Mouse (Mus musculus): ENCODE data around the gene Csnk2b.
A peak's percentile ranks its signal among the peaks of the same experiment; 100 is the strongest.
"Not testable (repeated sequence)": the region's sequence is repeated elsewhere in the genome, so short reads cannot be mapped to it uniquely, and the experiment has no call there.

Gene Csnk2b

DNA sequence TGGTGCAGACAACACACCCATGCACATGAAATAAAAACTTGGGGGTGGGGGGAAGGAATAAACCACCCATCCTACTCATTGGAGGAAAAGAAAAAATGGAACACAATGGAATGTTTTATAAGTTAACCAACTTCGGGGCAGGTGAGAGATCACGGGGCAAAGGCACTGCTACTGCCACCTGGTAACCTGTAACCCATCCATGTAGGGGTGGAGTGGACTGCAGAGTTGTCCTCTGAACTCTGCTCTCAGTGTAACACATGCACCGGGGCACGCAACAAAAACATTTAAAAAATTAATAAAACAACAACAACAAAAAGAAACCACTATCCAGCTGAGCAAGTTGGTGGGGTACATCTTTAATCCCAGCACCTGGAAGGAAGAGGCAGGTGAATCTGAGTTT is 30.3 kb upstream of the Csnk2b start:
- no peak for DNase-seq (ENCODE audit: low spot score in 2 of 2)

DNA sequence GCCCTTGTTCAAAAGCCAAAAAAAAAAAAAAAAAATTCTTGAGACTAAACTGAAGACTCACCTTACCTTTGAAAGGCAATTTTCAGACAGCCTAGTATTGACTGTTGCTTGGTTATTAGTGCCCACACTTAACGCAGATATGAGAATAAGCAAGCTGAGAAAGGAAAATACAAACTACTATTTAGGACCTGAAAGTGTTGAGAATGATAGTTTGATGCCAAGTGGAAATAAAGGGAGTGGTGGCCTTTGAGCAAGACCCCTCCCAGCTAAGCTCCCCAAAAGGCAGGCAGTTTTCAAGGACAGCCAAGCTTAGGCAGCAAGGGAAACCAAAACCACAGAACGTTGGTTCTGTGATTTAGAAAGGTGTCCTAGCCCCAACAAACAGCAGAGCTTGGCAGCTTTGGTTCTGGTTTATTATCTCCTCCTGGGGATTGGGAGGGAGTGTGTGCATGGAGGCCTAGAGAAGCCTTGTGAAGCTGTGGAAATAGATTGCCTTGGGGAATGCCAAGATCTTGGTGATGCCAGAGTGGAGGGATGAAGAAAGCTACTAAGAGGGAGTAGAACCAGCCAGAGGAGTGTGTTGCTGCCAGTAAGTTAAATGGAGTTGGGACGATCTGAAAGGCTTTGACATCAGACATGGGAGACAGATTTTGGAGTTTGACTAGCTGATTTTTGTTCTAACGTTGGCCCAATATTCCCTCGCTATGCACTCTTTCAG is 26.2 kb upstream of the Csnk2b start:
- DNase-seq (ENCODE audit: low spot score in 2 of 2): no peak

DNA sequence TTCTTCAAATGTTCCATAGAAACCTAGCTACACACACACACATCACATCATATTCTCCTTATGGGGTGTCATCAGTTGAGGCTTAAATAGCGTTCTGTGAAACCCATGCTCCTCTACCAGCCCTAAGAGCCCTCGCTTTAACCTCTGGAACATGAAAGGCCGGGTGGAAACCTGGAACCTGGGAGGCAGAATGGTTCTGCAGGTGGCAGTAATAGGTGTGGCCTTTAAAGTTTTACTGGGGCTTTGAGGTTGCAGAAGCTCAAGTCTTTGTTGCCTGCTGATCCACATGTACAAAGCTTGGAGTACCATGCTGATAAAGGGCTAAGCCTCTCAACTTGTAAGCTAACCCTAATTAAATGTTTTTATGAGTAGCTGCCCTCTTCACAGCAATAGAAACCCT is 25.5 kb upstream of the Csnk2b start:
- DNase-seq (ENCODE audit: low spot score in 2 of 2): no peak

DNA sequence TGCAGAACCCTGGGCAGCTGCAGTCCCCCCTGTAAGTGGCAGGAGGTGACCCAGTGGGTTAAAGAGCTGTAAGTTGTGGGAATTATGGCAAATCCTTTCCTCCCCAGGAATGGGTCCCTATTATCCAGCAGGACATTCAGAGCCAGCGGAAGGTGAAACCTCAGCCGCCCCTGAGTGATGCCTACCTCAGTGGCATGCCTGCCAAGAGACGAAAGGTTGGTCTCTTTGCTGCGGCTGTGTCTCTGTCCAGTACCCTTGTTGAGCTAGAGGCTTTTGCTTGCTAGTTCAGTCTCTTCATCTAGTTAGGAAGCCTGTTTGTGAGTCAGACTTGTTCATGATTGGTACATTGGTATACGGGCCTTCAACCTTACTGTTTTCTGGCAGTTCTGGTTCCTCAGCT is 24.3 kb upstream of the Csnk2b start:
- DNase-seq (ENCODE audit: low spot score in 2 of 2): no peak

DNA sequence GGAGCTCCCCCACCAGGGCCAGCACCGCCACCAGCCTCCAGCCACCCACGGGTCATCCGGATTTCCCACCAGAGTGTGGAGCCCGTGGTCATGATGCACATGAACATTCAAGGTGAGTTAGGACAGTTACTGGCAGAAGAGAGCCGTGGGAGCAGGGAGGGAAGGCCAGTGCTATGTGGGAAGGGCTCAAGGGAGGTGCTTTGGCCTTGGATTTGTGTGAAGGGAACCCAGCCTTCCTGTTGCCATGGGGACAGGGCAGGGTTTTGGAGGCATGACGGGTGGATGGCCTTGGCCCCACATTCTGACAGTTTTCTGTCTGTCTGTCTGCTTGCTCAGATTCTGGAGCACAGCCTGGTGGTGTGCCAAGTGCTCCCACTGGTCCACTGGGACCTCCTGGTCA is 20.1 kb upstream of the Csnk2b start:
- no peak for DNase-seq (ENCODE audit: low spot score in 2 of 2)

DNA sequence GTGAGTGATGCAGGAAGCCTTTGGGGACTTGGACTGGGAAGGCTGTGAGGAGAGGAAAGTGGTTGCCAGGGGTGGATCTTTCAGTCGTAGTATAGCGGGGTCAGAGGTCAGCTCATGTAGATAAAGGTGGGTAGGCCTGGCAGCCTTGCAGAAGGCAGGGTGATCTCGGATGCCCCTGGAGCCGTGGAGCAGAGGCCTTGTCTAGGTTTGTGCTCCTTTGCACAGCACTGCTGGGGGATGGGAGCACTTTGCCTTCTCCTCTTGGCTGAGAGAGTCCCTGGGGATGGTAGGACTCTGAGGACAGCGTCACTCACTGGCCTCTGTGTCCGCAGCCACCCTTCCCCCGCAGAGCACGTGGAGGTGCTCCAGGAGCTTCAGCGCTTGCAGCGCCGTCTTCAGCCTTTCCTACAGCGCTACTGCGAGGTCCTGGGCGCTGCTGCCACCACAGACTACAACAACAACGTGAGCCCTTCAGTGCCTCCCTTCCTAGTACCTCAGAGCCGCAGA is 18.7 kb upstream of the Csnk2b start:
- no peak for DNase-seq (ENCODE audit: low spot score in 2 of 2)

DNA sequence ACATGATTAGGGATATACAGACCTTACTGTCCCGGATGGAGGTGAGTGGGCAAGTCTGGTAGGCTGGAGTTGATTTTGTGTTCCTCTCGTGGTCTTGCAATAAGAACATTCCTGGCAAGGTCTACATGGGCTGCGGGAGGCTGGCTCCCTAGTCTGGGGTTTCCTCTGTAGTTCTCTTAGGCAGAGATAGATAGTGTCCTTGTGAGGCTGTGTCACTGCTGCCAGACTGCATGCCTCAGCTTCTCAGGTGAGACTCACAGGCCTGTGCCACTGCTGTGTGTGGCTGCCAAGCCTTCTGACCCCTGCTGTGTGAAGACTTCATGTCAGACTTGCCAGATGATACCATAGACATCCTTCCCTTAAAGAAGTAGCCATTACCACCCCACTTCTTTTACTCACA is 17.4 kb upstream of the Csnk2b start:
- no peak for DNase-seq (ENCODE audit: low spot score in 2 of 2)

DNA sequence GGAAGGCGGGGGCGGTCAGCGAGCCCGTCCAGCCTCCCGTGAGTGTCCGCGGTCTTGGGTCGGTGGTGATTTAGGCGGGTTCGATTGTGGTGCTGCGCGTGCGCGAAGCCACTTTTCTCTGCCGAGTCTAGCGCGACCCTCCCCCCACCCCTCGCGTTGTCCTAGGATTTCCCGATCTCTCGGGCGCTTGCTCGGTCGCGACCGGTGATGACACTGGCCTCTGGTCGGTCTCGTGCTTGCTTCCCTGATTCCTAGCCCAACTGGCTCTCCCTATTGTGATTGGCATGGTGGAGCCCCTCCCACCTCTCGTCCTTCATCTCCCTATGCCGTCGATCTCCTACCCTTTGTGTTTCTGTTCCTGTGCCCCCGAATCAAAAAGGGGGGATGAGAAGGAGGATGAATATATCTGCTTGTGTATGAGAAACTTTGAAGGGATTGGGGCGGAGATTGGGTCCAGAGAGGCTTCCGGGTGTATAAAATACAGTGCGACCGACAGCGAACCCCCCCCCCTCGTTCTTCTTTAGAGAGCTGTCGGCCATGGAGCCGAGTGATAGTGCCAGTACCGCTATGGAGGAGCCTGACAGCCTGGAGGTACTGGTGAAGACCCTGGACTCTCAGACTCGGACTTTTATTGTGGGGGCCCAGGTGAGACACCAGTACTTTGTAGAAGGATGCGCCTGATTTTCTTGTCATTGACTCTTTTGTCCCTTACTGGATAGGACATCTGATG is 13.9 kb upstream of the Csnk2b start:
- no peak for DNase-seq (ENCODE audit: low spot score in 2 of 2)

DNA sequence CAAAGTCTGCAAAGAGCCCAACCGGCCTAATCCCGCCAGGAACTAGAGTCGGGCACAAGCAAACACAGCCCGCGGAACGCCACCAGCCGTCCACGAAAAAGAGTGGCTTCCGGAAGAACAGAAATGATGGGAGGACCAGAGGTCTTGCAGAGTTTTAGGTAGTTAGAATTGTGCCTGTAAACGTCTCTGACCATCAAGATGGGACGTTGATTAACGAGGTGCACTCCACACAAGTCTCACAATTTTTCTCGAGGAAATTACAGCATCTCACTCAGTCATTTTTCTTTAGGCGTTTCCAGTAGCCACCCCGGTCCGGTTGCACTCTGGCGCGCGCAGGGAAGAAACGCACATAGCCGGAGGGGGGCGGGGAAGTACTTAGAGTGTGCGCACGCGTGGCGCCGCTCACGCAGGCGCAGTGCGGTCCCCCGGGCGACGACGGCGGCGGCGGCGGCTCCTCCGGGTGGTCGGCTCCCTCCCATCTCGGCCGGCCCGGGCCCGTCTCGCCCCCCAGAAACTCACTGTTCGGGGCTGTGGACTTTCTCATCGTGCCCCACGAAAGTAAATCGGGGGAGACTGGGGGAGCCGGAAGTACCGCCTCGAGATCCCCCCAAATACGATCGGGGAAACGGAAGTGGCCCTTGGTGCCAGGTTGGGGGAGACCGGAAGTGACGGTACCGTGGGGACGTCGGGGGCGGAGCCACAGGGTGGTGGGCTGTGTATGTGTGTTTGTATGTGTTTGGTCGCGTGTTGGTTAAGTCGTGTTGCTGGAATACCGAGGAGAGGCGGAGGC is 13.1 kb upstream of the Csnk2b start, which contains the start of gene Bag6:
TSS of gene Bag6 (plus strand) at position 378 of the 790 bp plus-strand sequence.
- DNase-seq (ENCODE audit: low spot score in 2 of 2): peak; percentile 96 to 97

DNA sequence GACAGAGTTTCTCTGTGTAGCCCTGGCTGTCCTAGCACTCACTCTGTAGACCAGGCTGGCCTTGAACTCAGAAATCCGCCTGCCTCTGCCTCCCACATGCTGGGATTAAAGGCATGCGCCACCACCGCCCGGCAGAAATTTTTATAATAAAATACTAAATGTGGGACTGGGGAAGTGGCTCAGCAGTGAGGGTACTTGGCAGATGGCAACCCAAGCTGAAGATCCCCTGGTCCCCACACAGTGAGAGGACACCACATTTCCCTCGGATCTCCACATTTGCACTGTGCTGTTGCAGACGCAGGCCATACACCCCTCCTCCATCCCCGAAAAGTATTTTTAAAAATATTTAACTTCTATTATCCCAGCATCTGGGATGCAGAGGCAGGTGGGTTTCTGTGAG is 11.7 kb upstream of the Csnk2b start:
- DNase-seq (ENCODE audit: low spot score in 2 of 2): no peak

DNA sequence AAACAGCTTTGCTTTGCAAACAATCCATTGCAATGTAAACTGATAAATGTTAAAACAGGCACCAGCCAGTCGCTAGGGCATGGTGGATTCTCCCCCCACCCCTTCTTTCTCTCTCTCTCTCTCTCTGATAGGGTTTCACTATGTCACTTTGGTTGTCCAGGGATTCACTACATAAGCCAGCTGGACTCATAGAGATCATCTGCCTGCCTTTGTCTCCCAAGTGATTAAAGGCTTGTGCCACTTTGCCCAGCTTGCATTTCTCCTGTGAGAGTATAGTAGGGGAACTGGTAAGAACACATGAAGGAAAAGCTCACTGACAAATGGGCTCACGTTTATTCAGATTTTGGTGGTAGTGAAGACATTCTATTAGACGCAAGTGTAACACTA is 10.3 kb upstream of the Csnk2b start:
- DNase-seq (ENCODE audit: low spot score in 2 of 2): no peak

DNA sequence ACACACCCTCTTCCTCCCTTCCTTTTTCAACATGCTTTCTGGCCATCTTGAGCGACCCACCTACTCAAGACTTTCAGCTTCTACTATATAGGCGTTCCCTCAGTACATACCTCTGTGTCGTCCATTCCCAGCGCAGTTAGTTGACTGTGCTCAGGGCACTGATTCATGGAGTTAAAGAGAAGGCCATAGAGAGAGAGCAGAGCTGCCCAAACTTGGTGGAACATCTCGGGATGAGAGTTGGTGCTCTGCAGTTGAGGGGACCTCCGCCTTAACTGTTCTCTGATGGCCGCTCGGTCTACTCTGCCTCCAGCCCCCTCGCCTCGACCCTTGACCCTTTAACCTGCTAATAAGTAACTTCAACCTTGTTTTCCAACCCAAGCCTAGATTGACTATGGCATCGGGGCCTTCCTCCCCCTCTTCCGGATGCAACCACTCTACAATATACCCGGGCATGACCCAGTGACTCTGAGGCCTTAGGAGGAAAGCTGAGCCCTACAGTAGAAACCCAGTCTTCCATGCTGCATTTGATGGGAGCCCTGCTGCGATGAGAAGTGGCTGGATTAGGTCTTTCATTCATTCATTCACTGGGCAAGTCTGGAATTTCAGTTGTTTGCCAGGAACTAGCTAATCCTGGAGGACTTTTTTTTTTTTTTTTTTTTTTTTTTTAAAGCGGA is 9.8 kb upstream of the Csnk2b start, which contains the start of gene Apom:
TSS of gene Apom (minus strand) at position 551 of the 674 bp plus-strand sequence.
- no peak for DNase-seq (ENCODE audit: low spot score in 2 of 2)

DNA sequence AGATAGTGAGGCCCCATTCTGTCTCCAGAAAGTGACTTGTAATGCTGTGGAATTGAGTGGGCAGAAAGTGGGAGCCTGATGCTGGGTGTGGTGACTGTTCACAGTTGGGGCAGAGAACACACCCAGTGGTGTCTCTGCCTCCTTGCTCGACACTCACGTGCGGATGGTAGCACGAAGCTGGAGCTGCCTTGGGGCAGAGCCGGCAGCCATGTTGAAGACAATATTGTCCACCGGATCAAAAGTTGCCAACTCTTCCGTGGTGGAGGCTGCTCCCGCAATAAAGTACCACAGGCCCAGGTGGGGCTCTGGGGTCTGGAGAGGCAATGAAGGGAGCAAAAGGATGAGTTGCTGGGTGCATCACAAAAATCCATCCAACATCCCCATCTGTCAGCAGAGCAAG is 9.2 kb upstream of the Csnk2b start:
- DNase-seq (ENCODE audit: low spot score in 2 of 2): no peak

DNA sequence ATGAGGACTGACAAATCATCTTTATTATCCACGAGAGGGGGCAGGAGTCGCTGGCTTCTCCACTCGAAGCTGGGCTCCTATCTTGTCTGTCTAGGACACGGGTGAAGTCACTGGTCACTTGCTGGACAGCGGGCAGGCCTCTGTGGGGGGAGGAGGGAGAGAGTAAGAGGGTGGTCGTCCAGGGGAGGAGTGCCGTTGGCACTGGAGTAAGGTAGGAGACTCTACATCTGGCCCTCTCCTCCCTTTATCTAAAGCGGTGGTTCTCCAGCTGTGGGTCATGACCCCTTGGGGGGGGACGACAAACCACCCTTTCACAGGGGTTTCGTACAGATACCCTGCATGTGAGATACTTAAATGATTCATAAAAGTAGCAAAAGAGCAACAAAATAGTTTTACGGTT is 7.1 kb upstream of the Csnk2b start:
- no peak for DNase-seq (ENCODE audit: low spot score in 2 of 2)

DNA sequence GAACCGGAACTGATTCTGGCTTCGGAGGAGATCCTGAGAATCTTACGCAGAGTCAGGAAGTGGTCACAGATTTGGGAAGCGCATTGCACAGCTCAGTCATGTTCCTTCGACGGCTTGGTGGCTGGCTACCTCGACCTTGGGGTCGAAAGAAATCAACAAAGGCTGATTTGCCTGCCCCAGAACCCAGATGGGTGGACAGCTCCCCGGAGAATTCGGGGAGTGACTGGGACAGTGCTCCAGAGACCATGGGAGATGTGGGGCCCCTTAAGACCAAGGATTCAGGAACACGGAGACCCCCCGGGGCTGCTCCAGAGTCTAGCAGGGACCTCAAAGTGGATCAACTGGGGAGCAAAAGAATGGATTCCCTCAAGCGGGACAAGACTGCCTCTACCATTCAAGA is 5.2 kb upstream of the Csnk2b start:
- no peak for DNase-seq (ENCODE audit: low spot score in 2 of 2)

DNA sequence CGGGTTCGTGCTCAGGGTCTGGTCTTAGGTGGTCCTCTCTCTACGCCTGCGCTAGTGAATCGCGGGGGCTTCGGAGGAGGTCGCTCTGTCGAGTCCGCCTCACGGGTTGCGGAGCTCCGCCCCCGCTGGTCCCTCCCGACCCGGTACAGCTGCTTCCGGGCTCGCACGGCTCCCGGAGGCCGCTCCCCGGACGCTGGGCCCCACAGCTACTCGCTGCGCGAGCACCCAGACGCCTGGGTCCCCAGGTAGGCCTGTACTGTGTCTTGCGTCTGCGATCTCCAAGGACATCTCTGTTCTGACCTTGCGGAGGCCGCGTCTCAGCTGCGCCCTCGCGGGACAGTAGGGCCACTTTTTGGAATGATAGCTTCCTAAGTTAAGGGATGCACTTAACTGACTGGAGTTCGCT is 4.4 kb upstream of the Csnk2b start, which contains the start of gene D17H6S53E:
TSS of gene D17H6S53E (plus strand) at position 168 of the 406 bp plus-strand sequence.
- peak; percentile 67 to 75 for DNase-seq (ENCODE audit: low spot score in 2 of 2)

DNA sequence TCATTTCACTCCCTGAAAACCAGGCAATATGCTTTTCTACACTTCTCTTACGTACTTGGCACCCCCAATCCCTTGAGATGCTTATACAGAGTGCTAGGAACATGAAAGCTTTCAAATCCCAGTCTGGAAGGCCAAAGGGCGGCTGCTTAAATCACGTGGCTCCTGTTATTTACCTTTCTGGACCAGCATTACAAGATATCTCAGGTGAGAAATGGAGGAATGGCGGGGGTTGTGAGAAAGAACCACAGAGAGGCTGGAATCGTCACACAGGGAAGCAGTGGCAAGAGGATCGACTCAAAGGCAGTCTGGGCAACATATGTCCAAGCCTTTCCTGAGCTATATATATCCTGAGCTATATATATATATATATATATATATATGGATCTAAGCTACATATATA is 3.7 kb upstream of the Csnk2b start:
- DNase-seq (ENCODE audit: low spot score in 2 of 2): peak in 1 of 2 experiments; percentile 22

DNA sequence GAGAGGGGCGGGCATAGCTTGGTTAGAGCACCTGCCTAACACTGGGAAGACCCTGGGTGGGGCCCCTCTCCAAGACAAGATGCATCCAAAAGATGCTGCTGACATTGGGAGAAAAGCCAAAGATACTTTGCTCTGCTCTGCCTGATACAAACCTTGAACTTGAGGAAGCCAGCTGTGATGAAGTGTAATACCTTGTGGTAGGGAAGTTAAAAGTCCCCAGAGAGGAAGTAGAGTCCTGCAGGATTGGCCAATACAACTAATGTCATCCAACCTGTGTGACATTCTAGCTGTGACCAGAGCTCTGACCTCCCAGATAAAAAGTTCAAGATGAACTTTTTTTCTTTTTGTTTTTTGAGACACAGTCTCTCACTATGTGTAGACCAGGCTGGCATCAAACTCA is 3.2 kb upstream of the Csnk2b start:
- no peak for DNase-seq (ENCODE audit: low spot score in 2 of 2)

DNA sequence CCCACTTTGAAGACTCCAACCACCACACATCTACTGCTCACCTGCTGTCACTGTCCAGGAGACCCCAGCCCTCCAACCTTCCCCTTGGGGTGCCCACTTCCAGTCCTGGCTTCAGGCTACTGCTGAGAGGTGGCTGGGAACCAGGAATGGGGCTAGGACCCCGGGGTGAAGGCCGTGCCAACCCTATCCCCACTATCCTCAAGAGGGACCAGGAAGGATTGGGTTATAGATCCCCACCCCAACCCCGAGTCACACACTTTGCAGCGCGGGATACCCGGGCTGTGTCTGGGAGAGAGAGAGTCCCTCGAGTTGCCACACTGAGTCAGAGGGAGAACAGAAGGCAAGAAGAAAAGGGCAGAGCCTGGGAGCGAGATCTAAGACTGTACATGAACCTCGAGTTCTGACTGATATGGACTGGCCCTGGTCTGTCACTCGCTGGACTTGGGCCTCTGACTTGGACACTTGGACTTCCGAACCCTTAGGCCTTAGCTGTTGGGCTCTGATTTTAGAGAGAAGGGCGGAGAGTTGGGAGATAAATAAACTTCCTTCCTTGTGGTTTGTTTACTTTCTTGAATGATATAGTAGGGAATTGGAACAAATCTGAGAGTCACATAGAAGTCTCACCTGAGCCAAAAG is 2.5 kb upstream of the Csnk2b start:
- DNase-seq (ENCODE audit: low spot score in 2 of 2): not testable (repeated sequence)

DNA sequence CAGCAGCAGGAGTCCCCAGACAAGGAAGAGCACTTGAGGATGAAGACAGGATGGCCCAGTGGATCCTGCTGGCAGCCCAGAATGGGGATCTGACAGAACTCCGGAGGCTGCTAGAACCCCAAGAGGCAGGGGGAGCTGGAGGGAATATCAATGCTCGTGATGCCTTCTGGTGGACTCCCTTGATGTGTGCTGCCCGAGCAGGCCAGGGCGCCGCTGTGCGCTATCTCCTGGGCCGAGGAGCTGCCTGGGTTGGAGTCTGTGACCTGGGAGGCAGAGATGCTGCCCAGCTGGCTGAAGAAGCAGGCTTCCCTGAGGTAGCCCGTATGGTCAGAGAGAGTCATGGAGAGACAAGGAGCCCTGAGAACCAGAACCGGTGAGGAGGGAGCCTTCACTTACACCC is 1.4 kb upstream of the Csnk2b start:
- DNase-seq (ENCODE audit: low spot score in 2 of 2): not testable (repeated sequence)

DNA sequence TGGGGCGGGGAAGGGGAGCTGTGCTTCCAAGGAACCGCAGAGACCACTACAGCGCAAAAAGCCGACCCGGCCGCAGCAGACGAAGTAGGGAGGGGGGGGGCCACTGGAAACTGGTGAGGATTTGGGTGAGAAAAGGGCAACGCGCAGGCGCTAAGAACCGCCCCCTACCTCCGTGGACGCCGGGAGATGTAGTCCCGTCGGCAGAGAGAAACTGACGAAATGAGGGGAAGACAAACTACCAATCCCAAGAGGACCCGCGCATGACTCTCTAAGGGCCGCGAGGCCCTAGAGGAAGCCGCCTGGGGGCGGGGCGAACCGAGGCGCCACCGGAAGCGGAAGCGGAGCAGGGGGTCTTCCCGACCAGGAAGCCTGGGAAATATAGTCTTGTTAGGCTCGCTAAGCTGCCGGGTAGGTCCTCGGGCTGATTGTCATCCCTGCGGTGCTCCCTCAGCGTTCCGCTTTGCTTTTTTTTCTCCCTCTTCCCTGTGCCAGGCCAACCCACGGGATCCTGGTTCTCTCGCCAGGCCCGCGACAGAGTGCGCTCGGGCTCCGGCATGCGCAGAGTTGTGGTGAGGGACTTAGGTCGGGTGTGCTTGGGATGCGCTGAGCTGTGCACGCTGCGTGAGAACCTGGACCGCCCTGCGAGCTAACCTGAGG is 582 bp downstream of the Csnk2b start, which contains the start of gene Gpank1:
TSS of gene Gpank1 (plus strand) at position 313 of the 657 bp plus-strand sequence.
- DNase-seq (ENCODE audit: low spot score in 2 of 2): peak; percentile 97 to 98

Data from frontal cortex, postnatal 36 days (tissue).